Mouse (Mus musculus): ENCODE results near the gene Phip.

- TF ChIP-seq CTCF (conservative IDR thresholded peaks at IDR 0.05; ENCODE audit: insufficient read depth, insufficient read length, low read depth, low read length) (no peak), POLR2A (IDR thresholded peaks at IDR 0.05; ENCODE audit: low read depth, low read length) (no peak)
Measured at GRCm38 (mm10) chr9:82831891-82832290, 143.4 kb downstream of the Phip start.
